Mouse (Mus musculus): ENCODE measurements around the gene Dmtf1. TPM values are rescaled to one million over a fixed set of nuclear protein-coding genes. Genes with fewer than 3 reads are reported as not detected.

Dmtf1 gene
- total RNA-seq, 1 experiment from 2014 or later = 78.0 TPM

DNA sequence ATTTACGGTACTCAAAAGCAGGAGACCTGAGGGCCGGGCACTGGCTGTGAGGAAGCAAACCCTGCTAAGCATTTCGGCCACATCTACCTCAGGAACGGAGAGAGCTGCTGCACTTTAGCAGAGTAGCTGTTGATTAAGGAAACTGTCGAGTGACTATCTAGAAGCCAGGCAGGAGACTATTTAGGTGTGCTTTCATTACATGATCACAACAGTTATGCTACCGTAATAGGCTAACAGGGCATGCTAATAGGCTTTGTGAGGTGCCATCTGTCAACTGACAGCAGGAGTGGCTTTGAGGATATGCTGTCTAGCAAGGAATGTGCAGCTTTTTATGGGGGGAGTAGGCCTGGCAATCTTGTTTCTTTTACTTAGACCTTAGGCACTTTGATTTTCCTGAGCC lies 47.4 kb downstream of the Dmtf1 start:
- ATAC-seq (replicated peaks in 1 of 2; ENCODE audit: insufficient read depth in 1 of 2, low FRiP score in 2 of 2, low TSS enrichment in 1 of 2, low read depth in 1 of 2, poor library complexity in 2 of 2, severe bottlenecking in 2 of 2) = no peak

DNA sequence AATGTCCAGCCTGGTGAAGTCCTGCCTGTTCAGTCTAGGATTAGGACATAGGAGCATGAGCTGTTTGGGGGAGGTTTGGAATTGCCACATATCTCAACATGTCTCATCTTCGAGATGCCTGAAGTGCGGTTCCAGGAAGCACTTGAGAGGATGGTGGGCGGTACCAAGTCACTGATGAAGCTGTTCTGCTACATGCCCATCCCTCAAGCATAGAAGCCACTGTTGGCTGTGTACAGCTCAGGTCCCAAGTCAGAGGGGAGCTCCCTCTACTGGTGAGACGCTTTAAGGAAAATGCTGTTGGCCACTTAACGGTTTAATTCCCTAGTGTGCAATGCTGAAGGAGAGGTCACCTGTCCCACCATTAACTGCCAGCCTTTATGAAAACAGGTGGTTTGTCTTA lies 49.8 kb downstream of the Dmtf1 start:
- peak; percentile 79 to 86 for ATAC-seq (replicated peaks in 1 of 2; ENCODE audit: insufficient read depth in 1 of 2, low FRiP score in 2 of 2, low TSS enrichment in 1 of 2, low read depth in 1 of 2, poor library complexity in 2 of 2, severe bottlenecking in 2 of 2)

- no peak for ATAC-seq (replicated peaks in 1 of 2; ENCODE audit: insufficient read depth in 1 of 2, low FRiP score in 2 of 2, low TSS enrichment in 1 of 2, low read depth in 1 of 2, poor library complexity in 2 of 2, severe bottlenecking in 2 of 2)
Measured at GRCm38 (mm10) chr5:9111285-9111684, 50.3 kb downstream of the Dmtf1 start.

DNA sequence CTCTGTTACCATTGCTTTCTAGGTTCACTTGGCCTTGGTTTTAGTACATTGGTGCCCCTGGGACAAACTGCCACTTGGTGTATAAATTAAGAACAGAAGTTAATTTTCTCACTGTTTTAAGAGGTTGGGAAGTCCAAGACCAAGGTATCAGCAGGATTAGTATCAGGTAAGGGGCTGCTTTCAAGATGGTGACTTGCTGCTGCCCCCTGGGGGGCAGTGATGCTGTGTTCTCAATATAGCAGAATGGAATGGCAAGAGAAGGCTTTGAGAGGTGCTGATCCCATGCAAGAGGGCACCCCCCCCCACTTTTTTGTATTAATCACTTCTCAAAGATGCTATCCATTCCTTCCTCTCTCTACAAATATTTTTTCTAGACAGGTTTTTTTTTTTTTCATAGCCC lies 52.0 kb downstream of the Dmtf1 start:
- no peak for ATAC-seq (replicated peaks in 1 of 2; ENCODE audit: insufficient read depth in 1 of 2, low FRiP score in 2 of 2, low TSS enrichment in 1 of 2, low read depth in 1 of 2, poor library complexity in 2 of 2, severe bottlenecking in 2 of 2)

GRCm38 (mm10) chr5:9108490-9108889 lies 53.1 kb downstream of the Dmtf1 start:
- ATAC-seq (replicated peaks in 1 of 2; ENCODE audit: insufficient read depth in 1 of 2, low FRiP score in 2 of 2, low TSS enrichment in 1 of 2, low read depth in 1 of 2, poor library complexity in 2 of 2, severe bottlenecking in 2 of 2) = no peak

- ATAC-seq (replicated peaks in 1 of 2; ENCODE audit: insufficient read depth in 1 of 2, low FRiP score in 2 of 2, low TSS enrichment in 1 of 2, low read depth in 1 of 2, poor library complexity in 2 of 2, severe bottlenecking in 2 of 2) = peak; percentile 48 to 63; a peak in 3 of 4 replicates
Measured at GRCm38 (mm10) chr5:9107296-9108089, 54.1 kb downstream of the Dmtf1 start.

DNA sequence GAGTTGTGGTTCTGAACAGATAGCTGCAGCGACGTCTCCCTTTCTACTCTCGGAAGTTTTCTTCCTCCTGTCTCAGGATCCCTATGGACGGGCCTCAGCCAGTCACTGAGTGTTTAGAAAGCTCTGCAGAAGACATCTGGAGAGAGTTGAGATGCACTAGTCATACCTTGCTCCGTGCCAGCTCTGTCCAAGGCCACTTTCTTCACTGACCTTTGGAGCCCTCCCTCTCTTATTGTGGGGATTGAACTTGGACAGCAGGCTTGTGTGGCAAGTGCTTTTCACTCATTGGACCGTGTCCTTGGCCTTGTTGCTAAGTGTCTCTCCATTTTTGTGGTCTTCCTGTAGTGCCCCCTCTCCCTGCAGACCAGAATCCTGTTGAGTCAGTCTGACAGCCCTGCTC lies 54.8 kb downstream of the Dmtf1 start:
- ATAC-seq (replicated peaks in 1 of 2; ENCODE audit: insufficient read depth in 1 of 2, low FRiP score in 2 of 2, low TSS enrichment in 1 of 2, low read depth in 1 of 2, poor library complexity in 2 of 2, severe bottlenecking in 2 of 2) = no peak

GRCm38 (mm10) chr5:9103958-9104357 lies 57.6 kb downstream of the Dmtf1 start:
- ATAC-seq (replicated peaks in 1 of 2; ENCODE audit: insufficient read depth in 1 of 2, low FRiP score in 2 of 2, low TSS enrichment in 1 of 2, low read depth in 1 of 2, poor library complexity in 2 of 2, severe bottlenecking in 2 of 2) = peak; percentile 14 to 18; a peak in 1 of 4 replicates

GRCm38 (mm10) chr5:9102696-9103095 lies 58.9 kb downstream of the Dmtf1 start:
- ATAC-seq (replicated peaks in 1 of 2; ENCODE audit: insufficient read depth in 1 of 2, low FRiP score in 2 of 2, low TSS enrichment in 1 of 2, low read depth in 1 of 2, poor library complexity in 2 of 2, severe bottlenecking in 2 of 2) = no peak

DNA sequence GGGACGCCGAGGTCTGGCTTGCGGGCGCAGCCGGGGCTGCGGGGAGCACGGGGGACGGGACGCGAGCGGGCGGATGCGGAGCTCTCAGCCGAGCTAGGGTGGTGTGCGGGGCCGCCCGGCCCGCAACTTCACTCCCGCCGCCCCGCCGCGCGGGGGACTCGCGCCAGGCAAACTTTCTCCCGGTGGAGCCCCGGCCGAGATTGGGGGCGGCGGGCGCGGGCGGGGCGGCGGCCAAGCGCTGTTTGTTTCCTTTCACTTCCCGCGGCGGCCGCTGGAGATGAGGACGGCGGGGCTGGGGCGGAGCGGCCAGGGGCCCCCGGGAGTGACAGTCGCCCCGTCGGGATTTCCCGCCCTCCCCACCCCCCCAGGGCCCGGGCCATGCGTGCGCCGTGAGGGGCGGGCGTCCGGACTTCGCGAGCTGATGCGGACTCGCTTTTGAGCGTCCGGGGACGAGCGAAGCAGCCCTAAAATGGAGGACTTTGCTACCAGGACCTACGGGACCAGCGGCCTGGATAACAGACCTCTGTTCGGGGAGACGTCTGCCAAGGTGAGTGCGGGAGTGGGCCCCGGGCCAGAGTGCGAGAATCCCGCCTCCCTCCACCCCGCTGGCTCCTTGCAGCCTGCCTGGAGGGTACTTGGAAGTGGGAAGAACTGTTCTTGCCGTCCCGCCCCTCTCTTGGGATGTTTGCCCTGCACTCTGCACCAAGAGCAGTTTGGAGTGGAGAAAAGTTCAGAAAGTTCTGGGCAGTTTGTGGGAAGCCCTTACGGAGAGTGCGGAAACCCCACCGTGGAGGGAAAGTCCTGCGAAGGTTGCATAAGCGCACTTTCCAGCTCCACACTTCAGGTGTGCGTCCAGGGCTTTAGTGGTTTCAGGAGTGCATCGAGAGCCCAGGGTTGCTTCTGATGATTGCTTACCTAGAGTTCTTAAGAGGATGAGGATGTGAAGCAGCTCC lies 60.5 kb downstream of the Dmtf1 start:
- ATAC-seq (replicated peaks in 1 of 2; ENCODE audit: insufficient read depth in 1 of 2, low FRiP score in 2 of 2, low TSS enrichment in 1 of 2, low read depth in 1 of 2, poor library complexity in 2 of 2, severe bottlenecking in 2 of 2) = peak in 1 of 2 experiments; percentile 34; a peak in 2 of 4 replicates

GRCm38 (mm10) chr5:9100207-9100848 lies 61.2 kb downstream of the Dmtf1 start, which contains the start of gene Tmem243:
Gene Tmem243 (plus strand): TSS chr5:9100668.
- peak; percentile 94 to 96 for ATAC-seq (replicated peaks in 1 of 2; ENCODE audit: insufficient read depth in 1 of 2, low FRiP score in 2 of 2, low TSS enrichment in 1 of 2, low read depth in 1 of 2, poor library complexity in 2 of 2, severe bottlenecking in 2 of 2)

DNA sequence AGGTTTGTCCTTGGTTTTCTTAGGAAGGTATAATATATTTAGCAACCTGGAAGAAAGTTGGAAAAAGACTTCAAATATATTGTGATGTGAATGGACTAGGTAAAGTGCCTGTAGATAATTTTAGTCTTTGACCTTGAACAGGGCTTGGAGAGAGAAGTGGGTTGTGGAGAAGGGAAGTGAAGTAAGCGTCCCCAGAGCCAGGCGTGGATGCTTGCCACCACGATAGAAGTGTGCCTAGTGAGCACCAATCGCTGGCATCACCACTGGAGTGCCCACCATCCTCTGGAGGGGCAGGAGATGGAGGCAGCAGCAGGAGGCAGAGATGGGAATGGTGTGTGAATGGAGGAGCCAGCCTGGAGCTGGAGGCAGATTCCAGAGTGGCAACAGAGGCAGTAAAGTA lies 68.1 kb downstream of the Dmtf1 start:
- 0 out of 4 replicates have a peak, but pooled peaks of 1 of the 2 experiments have one; percentile 25 for ATAC-seq (replicated peaks in 1 of 2; ENCODE audit: insufficient read depth in 1 of 2, low FRiP score in 2 of 2, low TSS enrichment in 1 of 2, low read depth in 1 of 2, poor library complexity in 2 of 2, severe bottlenecking in 2 of 2)

- no peak for ATAC-seq (replicated peaks in 1 of 2; ENCODE audit: insufficient read depth in 1 of 2, low FRiP score in 2 of 2, low TSS enrichment in 1 of 2, low read depth in 1 of 2, poor library complexity in 2 of 2, severe bottlenecking in 2 of 2)
Measured at GRCm38 (mm10) chr5:9092716-9093115, 68.9 kb downstream of the Dmtf1 start.

GRCm38 (mm10) chr5:9090493-9091106 lies 71.0 kb downstream of the Dmtf1 start:
- no peak for ATAC-seq (replicated peaks in 1 of 2; ENCODE audit: insufficient read depth in 1 of 2, low FRiP score in 2 of 2, low TSS enrichment in 1 of 2, low read depth in 1 of 2, poor library complexity in 2 of 2, severe bottlenecking in 2 of 2)

DNA sequence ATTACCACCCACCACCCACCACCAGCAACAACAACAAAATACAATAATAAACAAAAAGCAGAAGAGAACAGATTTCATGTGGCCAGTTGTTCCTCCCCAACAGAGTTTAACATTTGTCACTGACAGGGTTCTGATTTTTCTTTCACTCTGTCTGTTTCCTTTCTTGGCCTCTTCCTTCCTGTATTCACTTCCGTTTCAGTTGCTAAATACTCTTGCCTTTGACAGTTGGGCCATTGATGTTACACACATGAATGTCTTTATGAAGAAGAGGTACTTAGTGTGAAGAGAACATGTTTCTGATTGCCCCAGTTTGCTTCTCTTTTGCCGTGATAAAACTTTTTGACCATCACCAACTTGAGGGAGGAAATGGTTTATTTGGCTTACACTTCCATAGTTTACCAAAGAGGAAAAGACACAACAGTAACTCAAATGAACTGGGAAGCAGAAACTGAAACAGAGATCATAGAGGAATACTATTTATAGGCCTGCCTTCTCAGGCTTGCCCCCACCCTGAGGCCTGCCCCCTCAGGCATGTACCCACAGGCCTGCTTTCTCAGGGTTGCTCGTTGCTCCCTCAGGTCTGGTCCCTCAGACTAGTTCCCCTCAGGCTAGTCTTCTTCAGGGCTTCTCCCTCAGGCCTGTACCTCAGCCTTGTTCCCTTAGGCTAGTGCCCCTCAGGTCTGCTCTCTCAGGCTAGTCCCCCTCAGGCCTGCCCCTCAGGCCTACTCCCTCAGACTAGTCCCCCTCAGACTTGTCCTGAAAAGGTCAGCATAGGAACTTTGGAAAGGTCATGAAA lies 74.5 kb downstream of the Dmtf1 start:
- ATAC-seq (replicated peaks in 1 of 2; ENCODE audit: insufficient read depth in 1 of 2, low FRiP score in 2 of 2, low TSS enrichment in 1 of 2, low read depth in 1 of 2, poor library complexity in 2 of 2, severe bottlenecking in 2 of 2) = peak; percentile 87

DNA sequence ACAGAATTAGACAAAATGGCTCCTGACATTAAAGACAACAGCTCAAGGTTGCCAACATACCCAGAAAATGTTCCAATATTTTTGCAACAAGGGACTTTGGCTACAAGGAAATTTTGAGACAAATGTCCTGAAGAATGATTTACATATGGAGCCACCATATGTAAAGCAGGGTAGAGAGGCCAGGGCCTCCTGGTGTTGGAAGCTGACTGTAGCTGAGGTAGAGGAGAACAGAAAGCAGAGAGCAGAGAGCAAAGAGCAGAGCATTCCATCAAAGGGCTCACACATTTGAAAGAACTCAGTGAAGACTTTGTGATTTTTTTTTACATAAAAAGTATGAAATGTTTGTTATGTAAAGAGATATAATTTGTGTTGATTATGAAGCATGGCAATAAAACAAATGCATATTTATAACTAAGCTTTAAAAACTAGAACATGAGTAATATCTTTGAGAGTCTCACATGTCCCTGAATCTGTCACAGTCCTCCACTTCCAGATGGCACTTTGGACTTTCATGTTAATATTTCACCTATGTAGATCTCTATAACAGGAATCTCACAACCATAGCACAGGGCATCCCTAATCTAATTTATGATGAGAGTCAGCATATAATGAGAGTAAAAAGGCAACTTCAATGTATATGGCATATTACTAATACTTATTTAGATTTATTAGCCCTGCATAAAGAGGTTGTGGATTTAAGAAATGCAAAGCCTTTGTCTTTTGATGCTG lies 81.6 kb downstream of the Dmtf1 start:
- no peak for ATAC-seq (replicated peaks in 1 of 2; ENCODE audit: insufficient read depth in 1 of 2, low FRiP score in 2 of 2, low TSS enrichment in 1 of 2, low read depth in 1 of 2, poor library complexity in 2 of 2, severe bottlenecking in 2 of 2)

Data from hematopoietic stem cell, adult 5-6 weeks (primary cell).